Mouse (Mus musculus) hindbrain, embryonic 11.5 days (tissue): ENCODE measurements at regions not wholly inside any gene's neighbourhood (a gene's known extent, or its start where the extent isn't known, plus 50 kb on each side); places are given as distances from the start of the nearest gene placed in this dataset.
"Not testable (repeated sequence)": the region's sequence is repeated elsewhere in the genome, so short reads cannot be mapped to it uniquely, and the experiment has no call there.

Source experiments
- ATAC-seq: fragments of 200-750 bp; cut with Nextera tagmentation; 2 replicates; pipeline ENCODE4 v1.8.0; 2017; ENCODE audit warnings: mild to moderate bottlenecking, moderate TSS enrichment, moderate library complexity; ENCODE audit not compliant: low FRiP score
- DNase-seq: peaks from one replicate; pipeline ENCODE4 v3.0.0-alpha.2; 2015; ENCODE audit warnings: low spot score
- H3K27ac ChIP-seq: fragments of 300-500 bp; sonication (generic); 2 replicates; pipeline ENCODE4 v1.5.1; 2014; ENCODE audit warnings: mild to moderate bottlenecking, low read depth, low read length
- H3K27me3 ChIP-seq: fragments of 300-500 bp; sonication (generic); 2 replicates; pipeline ENCODE4 v1.6.1; 2014; ENCODE audit warnings: mild to moderate bottlenecking, low read length, moderate library complexity, mixed read lengths; ENCODE audit not compliant: control insufficient read depth, insufficient read depth
- H3K36me3 ChIP-seq: fragments of 300-500 bp; sonication (generic); 2 replicates; pipeline ENCODE4 v1.6.1; 2014; ENCODE audit warnings: mild to moderate bottlenecking, low read length, moderate library complexity, mixed read lengths; ENCODE audit not compliant: control insufficient read depth, insufficient read depth
- H3K4me1 ChIP-seq: fragments of 300-500 bp; sonication (generic); replicated peaks from 2 replicates; pipeline ENCODE4 v1.6.1; 2014; ENCODE audit warnings: low read length, mixed read lengths; ENCODE audit not compliant: control insufficient read depth, insufficient read depth
- H3K4me2 ChIP-seq: fragments of 300-500 bp; sonication (generic); replicated peaks from 2 replicates; pipeline ENCODE4 v1.6.1; 2014; ENCODE audit warnings: mild to moderate bottlenecking, low read depth, low read length
- H3K4me3 ChIP-seq: fragments of 300-500 bp; sonication (generic); 2 replicates; pipeline ENCODE4 v1.5.1; 2014; ENCODE audit warnings: low read depth, low read length
- H3K9ac ChIP-seq: fragments of 300-500 bp; sonication (generic); 2 replicates; pipeline ENCODE4 v1.6.1; 2014; ENCODE audit warnings: low read depth, low read length
- H3K9me3 ChIP-seq: fragments of 300-500 bp; sonication (generic); 2 replicates; pipeline ENCODE4 v1.6.1; 2016; ENCODE audit warnings: low read length; ENCODE audit not compliant: control insufficient read depth
- WGBS: fragments of 180-500 bp; shearing (Covaris S2); extraction: QIAGEN DNeasy Blood & Tissue Kit; methylation state at CpG from one replicate; pipeline ENCODE4 v1.1.7; 2014; 5-methylcytosine and 5-hydroxymethylcytosine counted together

- peak; percentile 45 for DNase-seq
- Histone ChIP-seq H3K27me3 (no peaks in the 10 kb centered on the region), H3K36me3 (no peaks in the 10 kb centered on the region), H3K4me1 (peaks cover 10% of the 10 kb centered on the region), H3K9me3 (no peaks in the 10 kb centered on the region), H3K4me3 (no peak overlapping the region), H3K9ac (0 out of 2 replicates have a peak overlapping the region, but pooled peaks have one; percentile 34), H3K4me2 (peak overlapping the region; percentile 15), H3K27ac (peak overlapping the region; percentile 91)
- 34% methylated on average over 18 of the region's 18 CpGs for WGBS
- peak; percentile 51 for ATAC-seq
These were observed 168.3 kb upstream of the Npvf start for GRCm38 (mm10) chr6:50822236-50823151.

GRCm38 (mm10) chr6:50823220-50823910 is 169.1 kb upstream of the Npvf start:
- ATAC-seq = peak; percentile 88
- 5% methylated on average over 18 of the region's 18 CpGs for WGBS
- Histone ChIP-seq H3K36me3 (no peaks in the 10 kb centered on the region), H3K9me3 (no peaks in the 10 kb centered on the region), H3K4me2 (0 out of 2 replicates have a peak overlapping the region, but pooled peaks have one; percentile 9), H3K9ac (peak overlapping the region; percentile 32; the same call in 1 of the 2 replicates), H3K4me3 (no peak overlapping the region), H3K27ac (peak overlapping the region; percentile 91), H3K4me1 (peaks cover 10% of the 10 kb centered on the region), H3K27me3 (no peaks in the 10 kb centered on the region)
- peak; percentile 73 for DNase-seq

- Histone ChIP-seq H3K4me3 (no peak overlapping the region), H3K27ac (0 out of 2 replicates have a peak overlapping the region, but pooled peaks have one; percentile 11), H3K4me2 (no peak overlapping the region), H3K4me1 (peaks cover 8% of the 10 kb centered on the region; the same call in 1 of the 2 replicates), H3K36me3 (no peaks in the 10 kb centered on the region), H3K9me3 (no peaks in the 10 kb centered on the region), H3K27me3 (no peaks in the 10 kb centered on the region), H3K9ac (no peak overlapping the region)
- DNase-seq (no peak), ATAC-seq (no peak)
- 62% methylated on average over 4 of the region's 4 CpGs for WGBS
These were observed 170.2 kb upstream of the Npvf start for GRCm38 (mm10) chr6:50824466-50824865.

GRCm38 (mm10) chr6:50831725-50832124 is 177.5 kb upstream of the Npvf start:
- WGBS = 66% methylated on average over 5 of the region's 5 CpGs

GRCm38 (mm10) chr6:50835997-50836625 is 181.9 kb upstream of the Npvf start:
- ATAC-seq (no peak), DNase-seq (no peak)
- no peak overlapping the region for H3K27ac ChIP-seq
- H3K27me3 ChIP-seq = no peaks in the 10 kb centered on the region
- H3K4me3 ChIP-seq = no peak overlapping the region
- no peaks in the 10 kb centered on the region for H3K9me3 ChIP-seq
- H3K4me2 ChIP-seq = no peak overlapping the region
- no peaks in the 10 kb centered on the region for H3K36me3 ChIP-seq
- no peaks in the 10 kb centered on the region for H3K4me1 ChIP-seq
- no peak overlapping the region for H3K9ac ChIP-seq
- WGBS = 86% methylated on average over 6 of the region's 6 CpGs

More at GRCm38 (mm10) chr6:50831725-50832124, 177.5 kb upstream of the Npvf start:
- Histone ChIP-seq H3K4me1 (no peaks in the 10 kb centered on the region), H3K9ac (no peak overlapping the region), H3K9me3 (no peaks in the 10 kb centered on the region), H3K4me2 (no peak overlapping the region), H3K4me3 (no peak overlapping the region), H3K27ac (no peak overlapping the region), H3K27me3 (no peaks in the 10 kb centered on the region), H3K36me3 (no peaks in the 10 kb centered on the region)
- no peak for DNase-seq
- ATAC-seq = no peak

- no peak overlapping the region for H3K4me3 ChIP-seq
- no peaks in the 10 kb centered on the region for H3K27me3 ChIP-seq
- no peaks in the 10 kb centered on the region for H3K36me3 ChIP-seq
- H3K27ac ChIP-seq = no peak overlapping the region
- ATAC-seq (no peak), DNase-seq (no peak)
- H3K9me3 ChIP-seq = no peaks in the 10 kb centered on the region
- 75% methylated on average over 9 of the region's 9 CpGs for WGBS
- H3K4me1 ChIP-seq = no peaks in the 10 kb centered on the region
- H3K4me2 ChIP-seq = no peak overlapping the region
- H3K9ac ChIP-seq = no peak overlapping the region
These were observed 186.6 kb upstream of the Npvf start for GRCm38 (mm10) chr6:50840826-50841225.

- not testable (repeated sequence) for H3K36me3 ChIP-seq, H3K27me3 ChIP-seq, H3K4me3 ChIP-seq, DNase-seq, ATAC-seq, H3K27ac ChIP-seq, H3K4me2 ChIP-seq, H3K9ac ChIP-seq, H3K9me3 ChIP-seq, H3K4me1 ChIP-seq
- 86% methylated on average over 2 of the region's 2 CpGs for WGBS
These were observed 191.0 kb upstream of the Npvf start for GRCm38 (mm10) chr6:50845246-50845645.

GRCm38 (mm10) chr6:50846740-50847516 is 192.7 kb upstream of the Npvf start:
- no peak overlapping the region for H3K4me3 ChIP-seq
- no peaks in the 10 kb centered on the region for H3K27me3 ChIP-seq
- H3K4me1 ChIP-seq = no peaks in the 10 kb centered on the region
- no peak overlapping the region for H3K4me2 ChIP-seq
- ATAC-seq (no peak), DNase-seq (no peak)
- WGBS = 70% methylated on average over 18 of the region's 18 CpGs
- H3K9me3 ChIP-seq = no peaks in the 10 kb centered on the region
- H3K27ac ChIP-seq = no peak overlapping the region
- no peaks in the 10 kb centered on the region for H3K36me3 ChIP-seq
- no peak overlapping the region for H3K9ac ChIP-seq
